Mouse (Mus musculus) neural tube, embryonic 10.5 days (tissue): Measurements from ENCODE around the gene Gm15217.

Experiments
- DNase-seq: peaks from one replicate; pipeline ENCODE4 v3.0.0-alpha.2; 2017; ENCODE audit warnings: low spot score; ENCODE audit errors: extremely low spot score

Gm15217 gene

DNA sequence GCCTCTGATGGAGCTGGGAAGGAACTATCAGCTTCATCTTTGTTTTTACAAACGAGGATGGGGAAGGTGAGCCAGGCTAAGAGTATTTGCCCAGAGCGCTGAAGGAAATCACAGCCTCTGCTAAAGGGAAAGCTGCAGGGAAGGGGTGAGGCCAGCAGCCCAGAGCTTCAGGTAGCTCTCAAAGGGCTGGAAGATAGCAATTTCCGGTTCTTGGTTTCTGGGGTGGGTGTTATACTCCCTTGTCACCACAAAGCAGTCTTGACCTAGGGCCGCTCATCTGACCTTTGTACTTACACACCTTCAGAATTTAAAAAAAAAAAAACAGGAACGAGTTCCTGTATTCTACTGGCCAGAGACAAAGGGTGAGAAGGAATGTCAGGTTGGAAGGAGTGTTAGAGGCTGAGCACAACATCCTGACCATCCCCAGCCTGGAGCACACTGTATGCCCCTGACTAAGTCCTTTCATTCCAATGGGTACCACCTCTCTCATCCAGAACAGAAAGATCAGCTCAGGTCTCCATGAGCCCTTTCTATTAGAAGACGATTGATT lies 12.5 kb downstream of the Gm15217 start:
- DNase-seq: no peak

DNA sequence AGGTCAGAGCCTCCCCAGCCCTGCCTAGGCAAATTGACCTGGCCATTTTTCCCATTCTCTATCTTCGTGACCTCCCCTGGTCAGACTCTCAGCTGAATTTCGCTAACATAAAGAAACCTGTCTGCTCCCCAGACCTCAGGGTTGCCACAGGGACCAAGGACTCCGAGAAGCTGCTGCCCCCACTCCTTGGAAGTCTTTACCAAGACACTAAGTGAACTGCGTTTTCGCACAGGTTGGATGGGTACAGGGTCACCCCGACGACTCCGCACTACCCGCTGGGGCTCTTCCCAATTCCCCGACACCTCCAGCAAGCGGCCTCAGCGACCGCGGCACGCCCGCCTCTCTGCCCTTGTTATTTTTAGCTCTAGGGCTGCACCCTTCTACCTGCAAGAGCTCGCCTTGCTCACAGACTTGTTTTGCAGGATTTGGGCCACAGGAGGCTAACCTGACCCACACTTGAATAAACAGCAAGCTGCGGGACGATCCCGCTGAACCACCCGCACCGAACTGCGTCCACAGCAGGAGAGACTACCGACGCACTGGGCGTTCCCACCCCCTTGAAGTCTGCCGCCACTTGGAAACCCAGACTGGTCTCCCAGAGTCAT lies 19.0 kb downstream of the Gm15217 start:
- peak; percentile 53 for DNase-seq

DNA sequence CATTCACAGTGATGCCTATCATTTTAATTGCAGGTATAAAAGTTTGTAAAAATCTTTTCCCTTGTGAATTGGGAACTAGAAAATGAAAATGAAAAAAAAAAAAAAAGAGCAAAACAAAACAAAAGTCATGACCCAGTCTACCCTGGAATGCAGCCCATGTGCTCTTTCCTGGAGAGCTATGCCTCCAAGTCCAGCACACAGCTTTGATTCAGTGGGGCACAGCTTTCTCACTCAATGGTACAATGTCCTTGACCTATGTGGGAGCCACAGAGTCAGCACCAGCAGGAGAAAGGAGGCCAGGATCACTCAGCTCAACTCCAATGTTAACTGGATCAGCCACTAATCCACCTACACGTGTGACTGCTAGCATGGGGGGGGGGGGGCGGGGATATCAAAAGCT lies 20.7 kb downstream of the Gm15217 start:
- no peak for DNase-seq

DNA sequence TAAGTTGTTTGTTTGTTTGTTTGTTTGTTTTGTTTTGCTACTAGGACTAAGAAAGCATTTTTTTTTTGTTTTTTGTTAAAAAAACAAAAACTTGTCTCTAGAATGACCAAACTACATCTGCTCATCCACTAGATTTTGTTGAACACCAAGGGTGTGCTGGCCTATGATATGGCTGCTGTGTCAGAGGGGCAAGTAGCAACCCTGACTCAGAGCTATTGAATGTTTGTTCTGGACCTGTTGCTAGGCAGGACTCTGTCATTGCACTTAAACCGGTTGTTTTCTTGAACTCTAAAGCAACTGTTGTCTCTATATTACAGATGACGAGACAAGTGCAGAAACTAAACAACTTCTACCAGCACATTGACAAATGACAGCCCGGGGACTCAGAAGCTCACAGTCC lies 29.1 kb downstream of the Gm15217 start:
- DNase-seq: no peak

DNA sequence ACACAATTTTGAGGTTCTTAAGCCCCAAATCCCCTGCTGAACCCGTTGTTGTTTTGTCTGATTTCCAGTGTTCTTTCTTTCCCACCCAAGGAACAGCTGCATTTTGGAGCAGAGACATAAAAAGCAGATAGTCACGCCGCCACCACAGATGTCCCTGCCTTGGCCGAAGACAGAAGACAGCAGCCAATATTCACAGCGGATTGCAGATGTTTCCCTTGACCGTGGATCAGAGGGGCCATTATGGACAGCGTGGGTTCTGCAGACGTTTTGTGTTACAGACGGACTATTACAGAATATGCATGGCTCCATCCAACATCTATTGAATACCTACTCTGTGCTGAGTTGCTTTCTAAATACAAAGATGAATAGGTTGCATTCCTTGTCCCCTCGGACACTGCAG lies 29.8 kb downstream of the Gm15217 start:
- DNase-seq: no peak

DNA sequence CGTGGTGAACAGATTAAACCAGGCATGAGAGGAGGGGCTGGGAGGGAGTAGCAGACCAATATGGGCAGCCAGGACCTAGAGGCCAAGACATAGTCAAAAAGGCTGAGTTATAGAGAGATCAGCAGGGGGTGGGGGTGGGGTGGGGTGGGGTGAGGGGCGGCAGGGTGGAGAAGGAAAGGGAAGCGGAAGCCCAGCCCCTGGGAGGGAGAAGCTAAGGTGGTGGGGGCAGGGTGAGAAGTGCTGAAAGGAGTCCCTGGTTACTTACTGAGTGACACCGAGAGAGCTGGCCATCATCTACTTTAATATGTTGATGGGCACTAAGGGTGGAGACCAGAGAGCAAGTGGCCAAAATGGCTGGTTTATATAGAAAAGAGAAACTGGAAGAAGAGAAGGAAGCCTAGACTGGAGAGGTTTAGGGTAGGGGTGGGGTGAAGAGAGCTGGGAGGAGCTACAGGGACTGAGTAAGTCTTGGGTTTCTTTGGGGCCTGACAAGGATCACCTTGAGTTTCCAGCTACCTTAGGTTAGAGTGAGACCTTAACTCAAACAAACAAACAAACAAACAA lies 31.4 kb downstream of the Gm15217 start:
- no peak for DNase-seq

DNA sequence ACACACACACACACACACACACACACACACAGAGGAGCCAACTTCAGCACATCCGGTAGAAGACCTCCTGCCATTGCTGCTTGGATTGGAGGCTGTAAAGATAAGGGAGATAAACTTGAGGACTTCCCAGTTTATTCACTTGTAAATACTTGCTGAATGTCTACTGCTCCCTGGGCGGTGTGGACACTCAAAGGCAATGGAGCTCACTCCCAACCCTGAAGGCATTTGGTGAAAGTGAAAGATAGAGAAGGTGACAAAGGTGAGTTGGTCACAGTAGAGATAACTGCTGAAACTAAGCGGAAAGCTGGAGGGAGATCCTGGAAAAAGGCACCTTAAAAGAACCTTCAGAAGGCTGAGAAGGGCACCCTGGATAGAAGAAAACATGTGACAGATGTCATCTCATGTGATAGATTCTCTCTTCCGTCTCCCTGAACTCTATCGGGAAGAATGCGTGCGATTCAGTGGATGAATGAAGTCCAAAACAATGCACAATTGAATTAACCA lies 33.3 kb downstream of the Gm15217 start:
- no peak for DNase-seq

DNA sequence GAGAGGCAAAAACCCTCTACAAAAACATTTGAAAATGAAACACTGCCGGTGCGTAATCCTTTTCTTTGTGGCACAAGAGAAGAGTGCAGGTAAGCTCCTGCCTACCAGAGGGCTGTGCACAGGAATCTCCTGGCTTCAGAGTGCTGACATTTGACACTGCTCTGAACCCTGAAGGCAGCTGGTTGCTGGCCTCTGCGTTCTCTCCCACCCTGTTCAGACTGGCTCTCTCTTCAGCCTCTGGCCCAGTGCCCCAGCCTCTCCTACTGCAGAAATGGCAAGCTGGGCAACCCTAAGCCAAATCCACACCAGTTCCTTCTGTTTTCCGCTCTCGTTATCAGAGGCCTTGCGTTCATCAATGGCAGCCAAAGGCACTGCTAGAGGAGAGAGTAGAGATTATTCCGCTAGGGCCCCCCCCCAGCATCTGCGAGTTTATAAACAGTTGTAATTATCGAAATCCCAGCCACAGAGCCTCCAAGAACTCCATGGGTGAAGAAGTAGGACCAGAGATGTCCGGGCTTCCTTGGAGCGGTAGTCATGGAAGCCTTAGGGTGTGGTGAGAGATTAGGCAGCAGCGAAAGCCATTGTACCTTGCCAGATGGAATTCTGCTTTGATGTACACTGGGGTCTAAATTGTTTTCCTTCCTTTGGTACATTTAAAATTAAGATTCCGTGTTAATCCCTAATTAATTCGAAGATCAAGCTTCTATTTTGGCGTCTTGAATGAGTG lies 39.3 kb downstream of the Gm15217 start:
- DNase-seq: no peak

DNA sequence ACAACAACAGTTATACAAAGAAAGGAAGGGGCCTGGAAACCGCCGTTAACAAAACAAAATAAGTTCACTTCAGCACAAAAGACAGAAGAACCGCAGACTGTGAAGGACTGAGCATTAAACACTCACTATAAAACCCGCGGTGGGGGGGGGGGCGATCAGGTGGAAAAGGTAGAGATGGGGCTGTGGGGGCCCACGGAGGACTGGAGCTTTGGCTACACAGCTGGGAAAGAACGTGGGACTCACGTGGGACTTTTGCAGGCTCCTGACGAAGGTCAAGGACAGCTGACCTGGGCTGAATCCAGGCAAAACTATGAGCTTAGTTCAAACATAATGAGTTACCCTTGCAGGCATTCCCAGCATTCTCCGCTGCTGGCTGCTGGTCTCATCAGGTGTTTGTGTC lies 40.1 kb downstream of the Gm15217 start:
- no peak for DNase-seq

DNA sequence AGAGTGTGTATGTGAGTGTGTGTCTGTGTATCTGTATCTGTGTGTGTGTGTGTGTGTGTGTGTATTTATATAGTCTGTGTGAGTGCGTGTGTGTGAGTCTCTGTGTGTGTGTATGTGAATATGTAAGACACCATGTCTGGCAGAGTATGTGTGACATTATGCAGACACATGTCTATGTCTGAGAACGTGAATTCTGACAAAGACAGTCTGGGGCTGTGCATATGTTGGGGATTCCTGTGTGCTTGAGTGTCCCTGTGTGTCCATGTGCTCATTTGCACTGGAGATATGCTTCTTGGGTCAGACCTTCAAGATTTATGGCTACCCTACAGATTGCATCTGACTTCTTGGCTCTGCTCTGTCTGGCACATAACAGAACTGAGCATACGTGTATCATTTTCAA lies 42.6 kb downstream of the Gm15217 start:
- no peak for DNase-seq

DNA sequence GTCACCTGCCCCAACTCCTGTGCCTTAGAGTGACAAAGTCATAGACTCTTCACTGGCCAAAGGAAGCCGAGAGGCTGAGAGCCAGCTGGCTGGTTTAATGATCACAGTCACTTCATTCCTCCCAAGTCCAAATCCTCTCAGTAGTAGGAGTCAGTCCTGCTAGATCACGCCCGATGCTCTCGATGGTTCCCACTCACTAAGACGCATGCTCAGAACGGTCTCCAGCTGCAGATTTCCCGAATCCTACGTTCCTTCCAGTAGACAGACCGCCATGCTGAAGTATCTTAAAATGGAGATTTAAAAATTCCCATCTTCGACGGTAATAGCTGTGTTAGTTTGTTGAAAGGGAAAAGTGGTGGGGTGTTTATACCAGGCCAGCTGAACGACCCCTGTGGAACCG lies 48.0 kb downstream of the Gm15217 start:
- no peak for DNase-seq

DNA sequence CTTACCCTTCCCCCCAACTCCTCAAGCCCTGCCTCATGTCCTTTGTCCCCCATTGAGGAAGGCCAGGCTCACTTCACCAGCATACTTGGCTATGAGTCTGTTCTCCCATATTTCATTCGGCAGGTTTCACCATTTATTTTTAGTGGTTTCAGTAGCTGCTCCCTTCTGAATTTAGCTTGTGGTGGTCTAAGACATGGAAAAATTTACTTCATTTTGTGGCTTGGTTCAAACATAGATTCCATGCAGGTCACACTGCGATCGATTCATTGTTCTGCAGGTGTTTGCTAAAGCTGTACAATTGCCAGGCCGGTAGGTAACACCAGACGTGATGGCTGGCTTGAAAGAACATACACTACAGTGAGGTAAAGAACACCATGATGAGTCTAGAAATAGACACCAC lies 51.0 kb downstream of the Gm15217 start:
- no peak for DNase-seq
